Mouse (Mus musculus): ENCODE measurements at regions not wholly inside any gene's neighbourhood (a gene's known extent, or its start where the extent isn't known, plus 50 kb on each side); places are given as distances from the start of the nearest gene placed in this dataset.

DNA sequence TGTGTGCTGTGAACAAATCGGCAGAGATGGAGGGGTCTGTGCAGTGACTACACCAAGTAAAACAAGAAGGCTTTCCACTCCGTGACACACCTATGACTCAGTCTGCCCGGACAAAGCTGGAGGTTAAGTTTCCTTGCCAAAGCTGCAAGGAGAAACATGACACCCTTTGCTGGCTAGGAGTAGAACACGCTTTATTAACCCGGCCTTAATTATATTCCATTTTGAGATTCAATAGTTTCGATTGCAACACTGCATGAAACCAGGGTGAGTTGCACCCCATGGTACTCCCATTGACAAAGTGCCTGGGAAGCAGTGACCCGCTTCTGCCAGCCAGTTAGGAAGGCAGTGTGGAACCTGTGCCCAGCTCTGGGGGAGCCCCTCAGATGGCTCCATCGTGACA lies 256.2 kb upstream of the Gm26657 start:
- in situ Hi-C loops (cut with MboI, MseI): no loop called here

DNA sequence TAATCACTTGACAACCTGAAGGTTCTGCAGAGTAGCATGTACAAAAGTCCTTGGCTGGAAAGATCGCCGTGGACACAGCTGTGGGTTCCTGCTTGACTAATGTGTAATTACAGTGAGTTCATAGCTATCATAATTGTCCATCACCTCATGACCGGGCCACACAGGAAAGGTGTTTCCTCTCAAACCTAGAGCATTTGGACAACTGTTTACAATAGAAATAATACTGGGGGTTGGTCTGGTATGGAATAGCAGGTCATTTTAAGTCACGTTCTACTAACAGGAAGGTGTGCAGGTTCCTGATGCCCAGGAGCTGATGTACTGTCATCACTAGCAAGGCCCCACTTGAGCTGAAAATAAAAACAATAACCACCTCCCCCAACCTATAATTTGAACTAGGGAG lies 283.1 kb upstream of the Gm26657 start:
- in situ Hi-C loops (cut with MboI, MseI): no loop called here

GRCm38 (mm10) chr4:56421575-56421974 lies 318.3 kb upstream of the Gm26657 start:
- in situ Hi-C loops (cut with MboI, MseI): no loop called here

DNA sequence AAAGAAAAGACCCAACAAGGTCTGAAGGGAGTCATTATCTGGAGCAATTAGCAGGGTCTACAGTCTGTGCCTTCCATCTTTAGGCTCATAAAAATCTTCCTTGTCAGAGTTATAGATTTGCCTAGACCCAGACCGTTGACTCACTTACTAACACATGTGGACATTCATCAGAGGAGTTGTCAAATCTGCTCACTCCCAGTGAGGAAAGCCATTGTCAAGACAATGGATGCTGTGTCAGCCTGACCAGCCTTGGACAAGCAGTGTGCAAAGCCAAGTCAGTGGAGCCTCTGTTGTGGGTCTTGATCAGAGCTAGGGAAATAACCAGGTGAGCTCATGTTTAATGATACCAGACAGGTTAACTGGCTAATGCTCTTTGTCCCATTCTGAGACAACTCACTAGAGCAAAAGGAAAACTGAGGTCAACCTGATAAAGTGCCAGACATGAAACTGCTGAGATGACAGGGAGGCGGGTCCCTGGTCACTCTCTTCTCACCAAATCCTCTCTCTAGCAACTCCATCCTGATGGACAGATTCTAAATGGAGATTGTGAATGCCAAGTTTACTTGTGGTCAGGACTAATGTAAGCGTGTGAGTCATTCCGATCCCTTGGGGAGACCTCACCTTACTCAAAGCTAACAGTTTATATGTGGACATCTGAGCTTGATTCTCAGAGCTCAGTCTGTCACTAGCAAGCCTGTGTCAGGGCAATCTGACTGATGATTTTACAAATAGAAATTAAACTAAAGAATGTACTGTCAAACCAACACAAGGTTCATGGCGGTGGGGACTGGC lies 320.6 kb upstream of the Gm26657 start:
- in situ Hi-C loops (cut with MboI, MseI): no loop called here

GRCm38 (mm10) chr4:56411024-56411636 lies 328.7 kb upstream of the Gm26657 start:
- in situ Hi-C loops (cut with MboI, MseI): no loop called here

DNA sequence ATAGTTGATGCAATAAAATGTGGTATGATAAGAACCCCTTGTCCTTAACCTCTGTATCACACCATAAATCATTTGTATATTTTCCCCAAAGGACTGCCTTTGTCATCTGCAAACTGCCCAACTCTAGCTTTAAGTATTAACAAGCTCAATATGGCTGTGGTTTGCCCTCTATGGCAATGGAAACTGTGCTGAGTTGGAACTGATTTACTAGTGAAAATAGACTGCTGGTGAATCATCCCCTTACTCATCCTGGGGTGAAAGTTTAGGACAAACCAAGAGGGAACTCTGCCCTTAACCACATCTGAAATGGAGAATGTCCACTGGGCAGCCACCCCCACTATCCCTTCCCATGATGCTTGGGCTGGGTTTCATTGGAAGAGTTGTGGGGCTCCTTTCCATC lies 346.1 kb upstream of the Gm26657 start:
- in situ Hi-C loops (cut with MboI, MseI): no loop called here

DNA sequence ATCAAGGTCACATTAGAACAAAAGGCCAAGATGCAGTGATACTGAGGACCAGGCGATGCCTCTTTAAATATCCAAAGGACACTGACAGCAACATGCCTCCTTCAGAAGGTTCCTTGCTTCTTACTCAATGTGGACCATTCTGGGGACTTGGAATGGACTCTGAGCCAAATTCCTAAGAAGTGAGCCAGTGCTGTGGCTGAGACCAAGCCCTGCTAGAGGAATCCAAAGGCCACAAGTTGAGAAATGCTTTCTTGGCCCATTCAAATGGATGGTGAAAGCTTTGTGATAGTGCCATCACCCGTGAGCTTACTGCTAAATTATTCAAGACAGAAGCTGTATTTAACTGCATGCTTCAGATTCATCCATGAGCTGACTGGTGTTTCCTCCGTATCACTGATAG lies 352.8 kb upstream of the Gm26657 start:
- in situ Hi-C loops (cut with MboI, MseI): no loop called here

GRCm38 (mm10) chr4:56375745-56376144 lies 364.1 kb upstream of the Gm26657 start:
- in situ Hi-C loops (cut with MboI, MseI): no loop called here

- in situ Hi-C loops (cut with MboI, MseI): no loop called here
These were observed 365.4 kb upstream of the Gm26657 start for GRCm38 (mm10) chr4:56374466-56374865.

DNA sequence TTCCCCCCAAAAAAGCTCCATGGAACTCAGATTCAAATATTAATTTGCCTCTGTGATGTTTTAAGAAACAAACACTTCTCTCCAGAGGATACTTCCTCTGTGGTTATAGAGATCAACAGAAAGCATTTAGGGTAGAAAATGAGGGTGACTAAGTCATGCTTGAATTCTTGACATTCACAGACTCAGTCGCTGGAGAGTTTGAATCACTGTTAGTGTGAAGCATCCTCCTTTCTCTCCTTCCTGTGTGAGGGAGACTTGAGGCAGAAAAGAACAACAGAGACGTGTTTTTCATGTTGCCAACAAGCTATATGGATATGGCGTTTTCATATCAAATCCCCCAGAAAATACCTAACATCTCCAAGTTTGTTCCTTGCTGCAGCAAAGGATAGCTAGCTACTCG lies 366.1 kb upstream of the Gm26657 start:
- in situ Hi-C loops (cut with MboI, MseI): no loop called here

DNA sequence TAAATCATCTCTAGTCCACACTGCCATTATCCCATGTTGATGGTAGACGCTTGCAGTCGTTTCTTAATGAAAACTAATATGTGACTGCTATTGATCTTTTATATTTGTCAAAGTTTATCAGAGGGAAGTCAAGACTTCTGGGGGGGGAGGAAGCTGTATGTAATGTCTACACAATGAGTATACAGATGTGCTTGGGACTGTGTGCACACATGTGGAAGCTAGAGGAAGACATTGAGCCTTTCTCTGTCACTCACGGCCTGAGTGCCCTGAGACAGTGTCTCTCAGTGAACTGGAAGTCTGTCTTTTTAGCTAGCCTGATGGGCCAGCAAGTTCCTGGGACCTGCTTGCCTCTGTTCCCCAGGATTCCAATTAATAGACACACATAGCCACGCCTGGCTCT lies 366.7 kb upstream of the Gm26657 start:
- in situ Hi-C loops (cut with MboI, MseI): no loop called here

DNA sequence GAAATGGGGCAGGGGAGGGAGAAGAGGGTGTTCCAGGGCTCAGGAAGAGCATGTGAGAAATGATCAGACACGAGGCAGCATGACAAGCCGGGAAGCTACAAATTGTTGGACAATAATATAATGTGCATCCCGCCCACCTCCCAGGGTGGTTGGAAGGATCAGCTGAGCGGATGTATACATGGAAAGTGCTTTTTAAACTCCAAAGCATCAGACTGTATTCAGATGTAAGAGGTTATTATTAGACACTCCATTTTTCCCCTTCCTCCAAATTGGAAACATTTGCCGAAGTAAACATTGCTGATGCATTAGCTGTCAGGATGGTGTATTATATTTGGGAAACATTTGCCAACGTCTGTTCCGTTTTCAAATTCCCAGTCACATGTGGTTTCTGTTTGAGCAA lies 367.2 kb upstream of the Gm26657 start:
- in situ Hi-C loops (cut with MboI, MseI): no loop called here

DNA sequence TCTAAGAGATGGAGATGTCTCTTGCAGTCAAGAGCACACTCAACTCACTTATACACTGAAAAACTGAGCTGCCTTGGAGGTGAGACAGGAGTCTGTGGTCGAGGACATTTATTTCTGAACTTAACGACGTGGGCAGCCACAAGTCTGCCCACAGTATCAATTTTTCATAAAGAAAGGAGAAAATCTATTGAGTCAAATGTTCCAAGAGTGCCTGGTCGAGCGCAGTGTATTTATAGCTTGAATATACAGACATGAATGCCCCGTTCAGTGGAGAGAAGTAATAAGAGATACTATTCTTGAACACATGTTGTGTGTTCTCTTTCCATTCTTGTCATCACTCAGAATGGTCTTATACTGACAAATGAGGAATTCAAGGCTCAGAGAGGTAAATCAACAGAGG lies 375.3 kb upstream of the Gm26657 start:
- in situ Hi-C loops (cut with MboI, MseI): loop anchor here (10.0 kb wide), 1 partner anchor 850 kb away; no protein-coding TSS in a partner anchor

DNA sequence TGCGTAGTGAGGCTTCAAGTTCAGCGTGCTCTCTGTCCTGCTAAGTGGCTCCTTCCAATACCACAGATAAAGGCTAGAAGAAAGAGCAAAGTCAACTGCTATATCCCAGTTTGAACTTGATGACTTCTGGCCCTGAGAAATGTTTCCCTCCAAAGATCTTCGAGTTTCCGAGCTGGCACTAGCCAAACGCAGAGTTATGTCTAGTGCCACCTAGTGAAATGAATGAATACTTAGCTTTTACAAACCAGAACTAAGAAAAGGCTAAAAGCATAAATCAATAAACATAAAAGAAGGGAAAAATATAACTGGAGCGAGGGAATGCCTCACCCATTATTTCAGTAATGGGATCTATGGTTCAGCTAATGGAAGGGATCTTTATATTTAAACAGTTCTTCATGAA lies 377.7 kb upstream of the Gm26657 start:
- in situ Hi-C loops (cut with MboI, MseI): loop anchor here (10.0 kb wide), 1 partner anchor 847 kb away; no protein-coding TSS in a partner anchor

- in situ Hi-C loops (cut with MboI, MseI): no loop called here
These were observed 390.7 kb upstream of the Gm26657 start for GRCm38 (mm10) chr4:56349216-56349615.

DNA sequence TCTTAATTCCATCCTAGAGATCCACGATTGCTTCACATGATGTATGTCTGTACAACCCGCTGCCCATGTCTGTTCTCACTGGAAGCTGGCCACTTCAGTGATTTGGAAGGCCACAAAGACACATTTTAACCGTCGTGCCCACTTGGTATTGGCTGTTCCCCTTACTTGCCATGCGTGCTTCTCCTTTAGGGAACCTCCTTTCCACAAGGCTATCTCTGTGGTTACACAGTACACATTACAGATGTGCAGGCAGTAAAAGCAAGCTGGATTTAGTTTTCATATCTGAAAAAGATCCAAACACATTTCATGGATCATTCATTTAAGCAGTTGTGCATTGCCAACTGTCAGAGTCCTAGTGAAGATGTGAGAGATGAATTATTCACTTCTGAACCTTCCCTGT lies 414.7 kb upstream of the Gm26657 start:
- in situ Hi-C loops (cut with MboI, MseI): no loop called here

DNA sequence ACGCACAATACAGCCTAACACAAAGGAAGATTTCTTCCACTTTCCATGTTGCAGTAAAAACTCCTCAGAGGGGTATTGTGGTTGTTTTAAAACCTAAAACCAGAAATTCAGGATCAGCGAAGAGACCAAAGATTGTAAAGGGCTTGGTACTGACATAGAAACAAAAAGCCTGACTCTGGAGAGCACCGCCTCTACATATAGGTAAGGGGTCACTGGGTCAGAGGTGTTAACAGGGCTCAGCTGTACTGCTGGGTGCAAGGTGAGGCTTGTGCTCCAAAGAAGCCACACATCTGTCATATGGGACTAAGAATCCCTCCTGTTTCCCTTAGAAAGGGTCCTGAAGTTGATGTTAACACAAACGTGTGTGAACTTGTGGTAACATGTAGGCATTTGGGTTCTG lies 420.7 kb upstream of the Gm26657 start:
- in situ Hi-C loops (cut with MboI, MseI): no loop called here

DNA sequence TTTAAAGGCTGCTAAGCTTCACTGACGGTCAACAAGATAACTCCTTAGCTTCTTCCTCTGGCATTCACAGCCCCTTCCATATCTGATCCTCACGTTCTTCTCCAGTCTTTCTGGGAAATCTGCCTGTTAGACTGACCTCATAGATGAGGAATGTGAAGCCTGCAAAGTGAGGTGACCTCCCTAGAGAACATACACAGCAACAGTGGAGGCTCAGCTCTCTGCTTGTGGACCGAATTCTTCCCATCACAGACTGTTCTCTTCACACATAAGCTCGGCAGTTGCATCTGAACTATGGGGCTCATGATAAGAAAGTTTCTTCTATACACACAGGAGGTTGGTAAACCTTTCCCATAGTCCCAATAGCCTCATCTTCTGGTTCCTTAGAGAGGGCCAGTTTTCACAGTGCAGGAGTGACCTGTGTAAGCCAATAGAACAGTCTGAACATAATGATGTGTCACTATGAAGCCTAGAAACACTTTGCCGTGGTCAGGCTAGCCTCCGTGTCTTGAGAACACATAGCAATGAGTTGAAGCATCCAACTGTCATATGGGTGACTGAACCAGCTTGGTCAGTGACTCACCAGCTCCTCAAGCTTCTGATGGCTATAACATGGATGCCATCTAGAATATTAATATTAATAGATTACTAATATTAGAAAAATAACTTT lies 434.1 kb upstream of the Gm26657 start:
- in situ Hi-C loops (cut with MboI, MseI): no loop called here

DNA sequence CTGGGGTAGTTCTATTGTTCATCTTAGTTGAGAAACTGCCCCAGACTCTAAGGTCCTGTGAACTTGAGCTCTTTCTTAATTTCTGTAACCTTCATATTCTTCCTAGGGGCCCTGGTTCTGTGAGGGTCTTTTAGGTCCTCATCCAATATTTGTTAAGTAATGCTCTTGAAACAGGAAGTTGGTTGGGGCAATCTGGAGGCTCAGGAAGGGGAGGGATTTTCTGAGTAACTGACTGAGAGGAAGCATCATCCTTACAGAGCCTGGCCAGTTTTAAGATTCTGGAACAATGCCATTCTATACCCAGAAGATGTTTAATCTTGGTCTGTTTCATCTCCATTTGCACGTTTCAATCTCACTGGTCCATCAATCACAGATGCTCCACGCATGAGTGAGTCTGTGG lies 435.6 kb upstream of the Gm26657 start:
- in situ Hi-C loops (cut with MboI, MseI): no loop called here

- in situ Hi-C loops (cut with MboI, MseI): no loop called here
These were observed 451.9 kb upstream of the Gm26657 start for GRCm38 (mm10) chr4:56287980-56288379.

GRCm38 (mm10) chr4:56284490-56284889 lies 455.4 kb upstream of the Gm26657 start:
- in situ Hi-C loops (cut with MboI, MseI): no loop called here

DNA sequence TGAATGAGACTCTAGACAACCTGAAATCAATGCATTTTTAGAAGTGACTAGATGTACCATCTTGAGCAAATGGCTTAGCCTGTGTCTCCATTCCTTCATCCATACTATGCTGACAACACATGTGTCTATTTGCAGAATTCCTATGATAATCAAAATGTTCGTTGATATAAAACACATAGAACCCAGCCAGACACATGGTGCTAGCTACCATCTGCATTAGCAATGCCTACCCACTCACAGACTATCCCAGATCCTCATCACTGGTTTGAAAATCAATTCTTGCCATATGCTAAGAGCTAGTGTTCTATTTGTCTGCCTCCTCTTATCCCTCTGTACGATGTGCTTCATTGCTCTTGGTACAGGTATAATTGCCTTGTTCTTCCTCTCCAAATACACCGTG lies 464.0 kb upstream of the Gm26657 start:
- in situ Hi-C loops (cut with MboI, MseI): no loop called here

DNA sequence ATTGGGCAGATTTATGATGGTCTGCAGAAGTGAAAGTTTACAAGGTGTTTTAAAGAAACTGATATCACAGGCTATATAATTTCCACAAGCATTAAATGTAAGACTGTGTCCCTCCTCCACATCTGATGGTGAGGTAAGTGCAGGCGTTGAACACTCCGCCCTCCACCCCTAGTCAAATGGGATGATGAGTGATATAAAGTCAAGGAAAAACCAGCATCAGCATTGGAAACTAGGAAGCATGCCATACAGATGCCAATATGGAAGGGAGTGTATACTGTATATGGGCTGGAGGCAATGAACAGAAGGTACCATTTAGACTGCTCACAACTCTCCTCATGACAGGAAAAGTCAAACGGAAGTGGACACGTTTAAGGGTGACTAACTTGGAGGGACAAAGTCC lies 468.5 kb upstream of the Gm26657 start:
- in situ Hi-C loops (cut with MboI, MseI): no loop called here

All from T-helper 1 cell (primary cell).